Mouse (Mus musculus) embryonic fibroblast, embryonic 13.5 days (primary cell): ENCODE data around the gene Ccdc88a.

ENCODE experiments used
- CTCF ChIP-seq: IDR thresholded peaks from 2 replicates; pipeline ENCODE4 v1.5.1; 2011; ENCODE audit warnings: mild to moderate bottlenecking, control low read depth, low read length, moderate library complexity, borderline replicate concordance; ENCODE audit not compliant: insufficient read depth
- POLR2A ChIP-seq: IDR thresholded peaks from 2 replicates; pipeline ENCODE4 v1.6.1; 2011; ENCODE audit warnings: low read depth, mild to moderate bottlenecking, control low read depth, low read length, moderate library complexity

- TF ChIP-seq CTCF (no peak), POLR2A (no peak)
These were observed 175.9 kb downstream of the Ccdc88a start for GRCm38 (mm10) chr11:29549425-29549778.
